Mouse (Mus musculus) heart, postnatal 0 days (tissue): ENCODE results near the gene Klhl11.

ENCODE experiments used
- CTCF ChIP-seq: IDR thresholded peaks from 2 replicates; pipeline ENCODE4 v1.5.1; 2016; ENCODE audit warnings: antibody characterized with exemption, control low read depth, low read depth
- EP300 ChIP-seq: IDR thresholded peaks from 2 replicates; pipeline ENCODE4 v1.6.1; 2016; ENCODE audit warnings: antibody characterized with exemption, low read depth

GRCm38 (mm10) chr11:100472935-100473295 is 374 bp upstream of the Klhl11 start:
- TF ChIP-seq CTCF (no peak), EP300 (no peak)
